Mouse (Mus musculus): Measurements from ENCODE around the gene Mrps35. TPM values are rescaled to one million over a fixed set of nuclear protein-coding genes. Genes with fewer than 3 reads are reported as not detected.
A peak's percentile ranks its signal among the peaks of the same experiment; 100 is the strongest.

The Mrps35 gene
- polyA plus RNA-seq, 1 experiment from 2014 or later: 109 TPM

DNA sequence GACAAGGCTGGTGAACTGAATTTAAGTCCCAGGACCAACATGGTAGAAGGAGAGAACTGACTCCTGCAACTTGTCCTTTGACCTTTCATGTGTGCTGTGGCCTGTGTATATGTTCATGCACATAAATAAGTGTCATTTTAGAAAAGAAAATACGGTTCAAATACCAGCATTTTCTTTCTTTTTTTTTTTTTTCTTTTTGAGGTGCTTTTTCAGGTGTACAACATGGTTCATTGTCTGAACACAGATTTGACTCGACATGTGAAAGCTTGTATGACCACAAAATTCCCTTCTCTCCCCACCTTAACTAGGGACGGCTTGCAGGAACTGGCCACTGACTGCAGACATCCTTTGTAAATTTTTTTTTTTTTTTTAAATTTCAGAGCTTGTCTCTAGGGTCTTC lies 54.4 kb downstream of the Mrps35 start:
- Histone ChIP-seq H3K27me3 (replicated peaks; ENCODE audit: low read depth, poor library complexity, severe bottlenecking) (no peaks in the 10 kb centered on the region), H3K27ac (replicated peaks) (no peak overlapping the region), H3K36me3 (replicated peaks) (peaks cover 39% of the 10 kb centered on the region), H3K4me1 (peaks cover 43% of the 10 kb centered on the region), H3K9me3 (no peaks in the 10 kb centered on the region), H3K4me3 (no peak overlapping the region)
- DNase-seq (ENCODE audit: low spot score): no peak
- 76% methylated on average over 3 of the region's 3 CpGs for WGBS

DNA sequence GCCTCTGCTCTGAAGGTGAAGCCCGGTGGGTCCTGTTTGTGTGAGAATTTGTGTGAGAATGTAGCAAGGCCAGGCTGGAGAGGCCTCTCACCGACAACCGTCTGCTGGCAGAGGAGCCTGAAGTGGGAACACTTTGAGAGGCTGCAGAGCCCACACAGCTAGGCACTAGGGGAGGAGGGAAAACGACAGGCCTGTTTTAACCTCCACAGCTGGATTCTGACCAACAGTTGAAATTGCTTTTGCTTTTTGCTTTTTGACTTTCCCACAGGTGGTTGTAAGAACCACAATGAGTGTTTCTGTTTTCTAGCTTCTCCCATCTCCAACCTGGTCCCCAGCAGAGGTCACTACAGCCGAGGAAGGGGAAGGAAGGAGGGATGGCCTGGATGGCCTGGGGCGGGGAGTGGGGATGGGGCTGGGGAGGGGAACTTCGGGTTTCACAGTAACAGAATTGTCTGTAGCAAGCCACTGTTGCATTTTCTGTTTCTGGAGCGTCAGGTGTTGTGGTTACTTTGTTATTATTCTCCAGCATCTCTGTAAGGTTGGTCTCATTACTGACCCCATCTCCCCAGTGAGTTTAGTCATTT lies 54.9 kb downstream of the Mrps35 start:
- WGBS: 36% methylated on average over 8 of the region's 8 CpGs
- no peaks in the 10 kb centered on the region for H3K9me3 ChIP-seq
- peaks cover 44% of the 10 kb centered on the region for H3K36me3 ChIP-seq (replicated peaks)
- H3K4me3 ChIP-seq: no peak overlapping the region
- DNase-seq (ENCODE audit: low spot score): peak; percentile 22
- no peak overlapping the region for H3K27ac ChIP-seq (replicated peaks)
- H3K27me3 ChIP-seq (replicated peaks; ENCODE audit: low read depth, poor library complexity, severe bottlenecking): no peaks in the 10 kb centered on the region
- peaks cover 38% of the 10 kb centered on the region for H3K4me1 ChIP-seq

DNA sequence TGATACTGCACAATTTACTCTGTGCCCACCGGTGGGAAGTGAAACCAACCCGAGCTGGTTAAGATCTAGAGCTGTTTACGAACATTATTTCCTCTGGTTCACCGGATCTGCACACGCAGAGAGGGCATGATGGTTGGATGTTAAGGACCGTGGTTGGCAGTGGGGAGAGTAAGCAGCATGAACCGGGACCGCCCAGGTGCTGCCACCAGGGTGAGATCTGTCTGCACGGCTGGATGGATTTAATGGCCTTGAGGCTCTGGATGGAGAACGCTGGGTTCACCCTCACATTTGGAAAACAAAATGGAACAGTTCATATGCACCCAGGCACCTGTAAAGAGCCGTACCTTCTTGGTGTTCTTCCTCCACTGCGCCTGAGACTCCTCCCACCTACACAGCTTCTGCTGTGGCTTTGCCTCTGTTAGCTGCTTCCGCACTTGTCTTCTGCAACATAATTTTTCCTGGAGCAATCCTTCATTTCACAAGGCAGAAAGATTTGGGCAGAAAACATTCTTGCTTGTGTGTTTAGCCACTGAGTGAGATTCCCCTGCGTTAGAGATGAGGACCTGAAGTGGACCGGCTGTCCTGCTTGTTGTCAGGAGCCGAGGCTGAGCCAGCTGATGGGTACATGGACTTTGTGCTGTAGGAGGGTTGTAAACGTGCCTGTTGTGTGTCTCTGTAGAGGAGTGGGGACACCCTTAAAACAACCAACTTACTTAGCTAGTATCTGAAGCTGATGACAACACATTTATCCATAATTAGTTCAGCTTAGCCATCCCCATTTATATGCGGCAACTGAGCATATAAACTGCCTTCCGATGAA lies 57.1 kb downstream of the Mrps35 start:
- WGBS: 81% methylated on average over 19 of the region's 19 CpGs
- Histone ChIP-seq H3K4me3 (no peak overlapping the region), H3K27ac (replicated peaks) (no peak overlapping the region), H3K36me3 (replicated peaks) (peaks cover 51% of the 10 kb centered on the region), H3K27me3 (replicated peaks; ENCODE audit: low read depth, poor library complexity, severe bottlenecking) (no peaks in the 10 kb centered on the region), H3K9me3 (no peaks in the 10 kb centered on the region), H3K4me1 (peaks cover 25% of the 10 kb centered on the region)
- no peak for DNase-seq (ENCODE audit: low spot score)

DNA sequence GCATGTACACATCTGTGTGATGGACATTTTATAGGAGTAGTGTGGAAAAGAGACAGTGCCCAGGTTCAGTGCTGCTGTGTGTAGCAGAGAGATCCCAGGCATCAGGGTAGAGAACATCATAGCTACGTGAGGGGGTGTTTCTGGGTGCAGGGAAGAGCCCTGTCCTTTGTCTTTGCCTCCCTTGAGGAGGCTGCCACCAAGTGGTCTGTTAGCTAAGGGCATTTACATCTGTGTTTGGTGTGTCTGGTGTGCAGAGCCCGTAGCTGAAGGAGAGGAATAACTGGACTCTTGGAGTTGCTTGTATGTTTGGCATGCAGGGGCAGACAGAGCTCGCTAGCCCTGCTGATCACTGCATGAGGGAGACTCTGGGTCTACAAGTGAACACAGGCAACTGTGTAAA lies 59.7 kb downstream of the Mrps35 start:
- H3K27ac ChIP-seq (replicated peaks): no peak overlapping the region
- H3K27me3 ChIP-seq (replicated peaks; ENCODE audit: low read depth, poor library complexity, severe bottlenecking): no peaks in the 10 kb centered on the region
- peaks cover 55% of the 10 kb centered on the region for H3K36me3 ChIP-seq (replicated peaks)
- H3K4me3 ChIP-seq: no peak overlapping the region
- no peaks in the 10 kb centered on the region for H3K9me3 ChIP-seq
- H3K4me1 ChIP-seq: peaks cover 23% of the 10 kb centered on the region
- no peak for DNase-seq (ENCODE audit: low spot score)
- WGBS: 88% methylated on average over 3 of the region's 3 CpGs

DNA sequence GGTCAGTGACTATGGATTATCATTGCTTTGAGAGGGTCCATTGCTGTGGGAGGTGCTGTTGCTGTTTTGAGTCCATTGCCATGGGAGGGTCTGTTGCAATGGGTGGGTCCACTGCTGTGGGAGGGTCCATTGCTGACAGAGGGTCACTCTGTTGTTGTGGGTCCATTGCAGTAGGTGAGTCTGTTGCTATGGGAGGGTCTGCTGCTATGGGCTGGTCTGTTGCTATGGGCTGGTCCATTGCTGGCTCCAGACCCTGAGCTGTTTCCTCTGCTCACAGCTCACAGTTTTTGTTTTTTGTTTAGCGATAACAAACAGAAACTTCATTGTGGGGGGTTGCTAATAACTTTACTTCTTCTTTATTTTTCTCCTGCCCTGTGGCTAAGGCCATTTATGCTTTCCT lies 63.0 kb downstream of the Mrps35 start:
- no peak overlapping the region for H3K4me3 ChIP-seq
- 93% methylated on average over 1 of the region's 1 CpGs for WGBS
- peaks cover 81% of the 10 kb centered on the region for H3K36me3 ChIP-seq (replicated peaks)
- DNase-seq (ENCODE audit: low spot score): no peak
- no peaks in the 10 kb centered on the region; the same call in 1 of the 2 replicates for H3K4me1 ChIP-seq
- no peaks in the 10 kb centered on the region for H3K9me3 ChIP-seq
- H3K27ac ChIP-seq (replicated peaks): no peak overlapping the region
- no peaks in the 10 kb centered on the region for H3K27me3 ChIP-seq (replicated peaks; ENCODE audit: low read depth, poor library complexity, severe bottlenecking)

DNA sequence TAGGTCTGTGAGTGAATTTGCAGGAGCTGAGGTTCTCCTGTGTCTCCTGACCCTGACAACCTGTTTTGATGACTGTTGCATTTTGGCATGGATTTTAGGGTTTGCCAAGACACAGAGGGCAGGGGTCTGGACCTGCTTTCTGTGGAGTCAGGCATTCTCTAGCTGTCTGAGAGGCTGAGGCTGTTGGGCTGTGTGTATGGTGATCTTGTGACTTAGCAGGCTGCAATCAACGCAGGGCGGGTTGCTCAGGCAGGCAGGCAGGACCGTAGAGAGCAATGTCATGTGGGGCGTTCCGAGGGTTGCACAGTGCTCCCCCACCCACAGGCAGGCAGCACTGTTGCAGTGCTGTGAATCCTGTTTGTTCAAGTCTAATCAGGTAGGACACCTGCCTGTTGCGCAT lies 64.2 kb downstream of the Mrps35 start:
- WGBS: 87% methylated on average over 6 of the region's 6 CpGs
- DNase-seq (ENCODE audit: low spot score): no peak
- peaks cover 84% of the 10 kb centered on the region for H3K36me3 ChIP-seq (replicated peaks)
- H3K9me3 ChIP-seq: no peaks in the 10 kb centered on the region
- H3K4me3 ChIP-seq: no peak overlapping the region
- no peaks in the 10 kb centered on the region; the same call in 1 of the 2 replicates for H3K4me1 ChIP-seq
- no peaks in the 10 kb centered on the region for H3K27me3 ChIP-seq (replicated peaks; ENCODE audit: low read depth, poor library complexity, severe bottlenecking)
- H3K27ac ChIP-seq (replicated peaks): no peak overlapping the region

DNA sequence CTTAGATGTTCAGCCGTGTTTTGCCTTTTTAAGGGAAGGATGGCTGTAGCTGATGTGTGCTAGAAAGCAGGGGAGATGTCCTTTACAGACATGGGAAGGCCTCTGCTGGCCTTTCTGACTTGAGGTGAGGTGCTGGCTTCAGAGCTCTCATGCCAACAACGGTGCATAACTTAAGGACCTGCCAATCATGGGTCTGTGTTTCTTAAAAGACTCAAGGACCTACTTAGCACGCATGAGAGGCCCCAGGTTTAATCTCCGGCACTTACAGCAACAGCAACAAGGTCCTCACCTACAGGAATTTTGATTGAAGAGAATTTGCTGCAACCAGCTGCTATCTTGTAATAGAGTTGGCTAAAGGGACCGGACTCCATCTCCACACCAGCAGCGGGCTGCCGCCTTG lies 66.7 kb downstream of the Mrps35 start:
- H3K36me3 ChIP-seq (replicated peaks): peaks cover 70% of the 10 kb centered on the region

DNA sequence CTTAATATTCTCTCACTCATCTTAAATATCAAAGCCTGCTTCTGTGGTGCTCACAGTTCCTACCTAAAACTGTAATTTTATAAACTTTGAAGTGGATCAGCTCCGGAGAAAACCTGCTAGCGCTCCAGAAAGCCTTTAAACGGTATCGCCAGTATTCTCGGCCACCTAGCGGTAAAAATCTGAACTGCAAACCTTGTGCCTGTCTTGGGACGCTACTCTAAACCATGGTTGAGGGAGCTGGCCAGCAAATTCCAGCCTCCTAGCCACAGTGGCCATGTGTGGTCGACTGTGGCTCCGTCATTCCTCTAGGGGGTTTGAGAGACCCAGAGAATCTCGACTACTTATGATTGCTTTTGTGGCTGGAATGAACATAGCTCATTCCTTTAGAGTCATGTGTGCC lies 74.0 kb downstream of the Mrps35 start:
- Histone ChIP-seq H3K4me3 (no peak overlapping the region), H3K4me1 (peaks cover 3% of the 10 kb centered on the region; the same call in 1 of the 2 replicates), H3K27ac (replicated peaks) (no peak overlapping the region), H3K27me3 (replicated peaks; ENCODE audit: low read depth, poor library complexity, severe bottlenecking) (no peaks in the 10 kb centered on the region), H3K9me3 (no peaks in the 10 kb centered on the region), H3K36me3 (replicated peaks) (peaks cover 9% of the 10 kb centered on the region)
- DNase-seq (ENCODE audit: low spot score): peak; percentile 85
- WGBS: 10% methylated on average over 10 of the region's 10 CpGs

More for the DNA sequence above, 66.7 kb downstream of the Mrps35 start:
- DNase-seq (ENCODE audit: low spot score): no peak
- Histone ChIP-seq H3K9me3 (no peaks in the 10 kb centered on the region), H3K4me3 (no peak overlapping the region), H3K27ac (replicated peaks) (no peak overlapping the region), H3K27me3 (replicated peaks; ENCODE audit: low read depth, poor library complexity, severe bottlenecking) (no peaks in the 10 kb centered on the region), H3K4me1 (no peaks in the 10 kb centered on the region; the same call in 1 of the 2 replicates)
- WGBS: 85% methylated on average over 7 of the region's 7 CpGs

DNA sequence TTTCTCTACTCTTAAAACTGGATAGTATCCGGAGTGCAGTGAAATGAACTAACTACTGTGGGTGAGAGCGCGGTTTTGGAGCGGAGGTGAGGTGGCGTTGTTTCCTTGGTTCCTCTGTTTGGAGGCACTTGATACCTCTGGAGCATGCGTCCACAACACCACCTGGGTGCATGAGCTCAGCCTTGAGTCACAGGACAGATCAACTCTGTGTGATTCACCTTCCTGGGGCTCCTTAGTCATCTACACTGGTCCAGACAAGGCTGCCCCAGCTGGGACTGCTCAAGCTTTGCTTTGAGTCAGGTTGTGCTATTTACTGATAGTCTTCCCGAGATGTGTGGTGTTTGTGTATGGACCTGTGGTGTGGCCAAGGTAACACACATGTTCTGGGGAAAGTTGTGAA lies 75.2 kb downstream of the Mrps35 start:
- no peaks in the 10 kb centered on the region for H3K27me3 ChIP-seq (replicated peaks; ENCODE audit: low read depth, poor library complexity, severe bottlenecking)
- no peaks in the 10 kb centered on the region for H3K9me3 ChIP-seq
- DNase-seq (ENCODE audit: low spot score): no peak
- peaks cover 3% of the 10 kb centered on the region; the same call in 1 of the 2 replicates for H3K36me3 ChIP-seq (replicated peaks)
- no peak overlapping the region for H3K27ac ChIP-seq (replicated peaks)
- H3K4me3 ChIP-seq: no peak overlapping the region
- WGBS: 93% methylated on average over 7 of the region's 7 CpGs
- H3K4me1 ChIP-seq: peaks cover 3% of the 10 kb centered on the region; the same call in 1 of the 2 replicates

DNA sequence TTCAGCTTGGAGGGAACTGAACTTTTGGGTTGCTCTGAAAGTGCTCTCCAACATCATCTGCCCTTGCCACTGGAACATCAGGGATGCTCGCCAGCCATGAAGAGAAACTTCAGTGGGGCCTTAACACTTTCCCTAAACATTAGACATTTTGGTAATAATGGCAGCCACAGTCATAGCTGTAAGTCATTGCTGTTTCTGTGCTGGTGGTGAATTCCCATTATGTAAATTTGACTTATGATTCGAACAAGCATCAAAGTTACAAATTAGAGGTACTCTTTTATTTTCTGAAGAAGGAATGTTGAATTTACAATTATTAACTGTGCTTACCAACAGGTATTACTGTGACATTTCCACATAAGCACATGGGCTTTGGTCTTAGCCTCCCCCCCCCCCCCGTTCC lies 75.6 kb downstream of the Mrps35 start:
- no peak for DNase-seq (ENCODE audit: low spot score)
- 88% methylated on average over 3 of the region's 3 CpGs for WGBS
- no peak overlapping the region for H3K27ac ChIP-seq (replicated peaks)

DNA sequence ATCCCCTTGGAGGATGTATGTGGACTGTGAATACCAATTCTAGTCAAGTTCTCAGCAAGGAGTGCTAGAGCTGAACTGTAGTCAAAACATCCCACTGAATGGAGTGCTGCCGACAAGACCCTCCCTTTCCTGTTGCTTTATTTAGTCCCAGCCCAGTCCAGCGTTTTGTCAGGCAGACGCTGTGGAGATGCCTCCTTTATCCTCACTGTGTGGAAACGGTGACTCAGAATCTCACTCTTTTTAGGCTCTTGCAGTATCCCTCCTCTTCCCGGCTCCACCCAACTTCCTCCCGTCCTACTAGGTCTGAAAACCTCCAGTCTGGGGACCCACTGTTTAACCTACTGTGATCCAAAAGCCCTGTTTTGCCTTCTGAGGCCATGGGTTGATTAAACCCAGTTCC lies 78.8 kb downstream of the Mrps35 start:
- no peak for DNase-seq (ENCODE audit: low spot score)
- WGBS: 56% methylated on average over 6 of the region's 6 CpGs
- Histone ChIP-seq H3K27ac (replicated peaks) (no peak overlapping the region), H3K9me3 (no peaks in the 10 kb centered on the region), H3K4me1 (peaks cover 3% of the 10 kb centered on the region; the same call in 1 of the 2 replicates), H3K27me3 (replicated peaks; ENCODE audit: low read depth, poor library complexity, severe bottlenecking) (no peaks in the 10 kb centered on the region), H3K4me3 (no peak overlapping the region), H3K36me3 (replicated peaks) (no peaks in the 10 kb centered on the region)

More for the DNA sequence above, 75.6 kb downstream of the Mrps35 start:
- Histone ChIP-seq H3K9me3 (no peaks in the 10 kb centered on the region), H3K27me3 (replicated peaks; ENCODE audit: low read depth, poor library complexity, severe bottlenecking) (no peaks in the 10 kb centered on the region), H3K36me3 (replicated peaks) (no peaks in the 10 kb centered on the region; the same call in 1 of the 2 replicates), H3K4me3 (no peak overlapping the region), H3K4me1 (peaks cover 3% of the 10 kb centered on the region; the same call in 1 of the 2 replicates)
